Mouse (Mus musculus): ENCODE results near the gene Dpep3. TPM values are rescaled to one million over a fixed set of nuclear protein-coding genes. Genes with fewer than 3 reads are reported as not detected.
A peak's percentile ranks its signal among the peaks of the same experiment; 100 is the strongest.
"Not testable (repeated sequence)": the region's sequence is repeated elsewhere in the genome, so short reads cannot be mapped to it uniquely, and the experiment has no call there.

Dpep3 gene
- not detected for total RNA-seq (2021)
- 0.21 TPM in 1 of 2 replicates, not detected in the other for polyA plus RNA-seq (2012; rRNA removed)
- long read RNA-seq, result 0 reads

DNA sequence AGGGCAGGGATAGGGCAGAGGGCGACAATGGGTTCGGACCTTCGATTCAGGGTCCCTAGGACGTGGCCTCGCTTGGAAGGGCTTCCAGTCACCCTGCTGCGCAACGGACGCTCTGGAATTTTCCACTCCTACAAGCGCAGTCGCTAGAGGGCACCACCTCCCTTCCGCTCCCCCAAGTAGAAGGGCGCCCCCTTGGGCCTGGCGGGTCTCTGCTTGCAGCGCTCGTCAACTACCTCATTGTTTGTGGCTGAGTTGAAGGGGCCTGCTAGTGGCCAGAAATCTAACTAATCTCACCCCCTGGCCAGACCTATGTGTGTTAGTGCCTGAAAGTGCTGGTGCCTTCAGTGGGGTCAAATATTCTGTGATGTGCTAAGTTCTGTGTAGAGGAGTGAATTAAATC, at the start of gene Dpep3:
TSS of gene Dpep3 (minus strand) at position 105 of the 400 bp plus-strand sequence.
- no peak for DNase-seq

DNA sequence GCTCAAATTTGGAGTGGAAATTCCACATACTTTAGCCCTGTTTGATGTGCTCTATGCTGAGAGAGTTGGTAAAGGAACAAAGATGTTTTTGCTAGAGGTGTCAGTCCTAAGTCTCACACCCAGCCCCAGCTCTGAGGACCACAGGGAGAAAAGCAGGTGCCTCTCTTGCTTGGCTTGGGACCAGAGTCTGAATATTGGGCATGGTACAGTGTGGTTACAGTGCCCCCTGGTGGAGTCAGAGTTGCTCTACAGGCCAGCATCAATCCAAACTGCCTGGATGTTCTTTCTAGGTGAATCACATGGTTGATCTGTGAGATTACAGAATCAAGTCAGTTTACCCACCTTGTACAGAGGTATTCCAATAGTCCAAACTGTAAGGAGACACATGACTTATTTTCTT, 43.3 kb upstream of the Dpep3 start:
- DNase-seq, result peak; percentile 73

DNA sequence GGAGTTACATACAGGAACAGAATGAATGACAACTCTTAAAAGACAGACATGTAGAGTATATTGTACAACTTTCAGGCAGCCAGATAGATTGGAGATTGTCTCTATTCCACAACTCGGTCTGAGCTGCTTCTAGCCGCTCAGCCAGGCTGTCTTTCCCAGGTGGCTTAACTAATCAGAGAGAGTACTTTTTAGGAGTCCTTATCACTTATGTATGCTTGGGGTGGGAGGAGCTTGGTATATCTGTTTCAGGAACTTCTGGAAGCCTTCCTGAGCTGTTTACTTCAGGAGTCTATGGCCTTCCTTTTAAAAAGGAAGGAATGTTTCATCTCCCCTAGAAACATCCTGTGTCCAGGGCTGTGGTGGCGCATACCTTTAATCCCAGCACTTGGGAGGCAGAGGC, 38.8 kb upstream of the Dpep3 start:
- no peak for DNase-seq

DNA sequence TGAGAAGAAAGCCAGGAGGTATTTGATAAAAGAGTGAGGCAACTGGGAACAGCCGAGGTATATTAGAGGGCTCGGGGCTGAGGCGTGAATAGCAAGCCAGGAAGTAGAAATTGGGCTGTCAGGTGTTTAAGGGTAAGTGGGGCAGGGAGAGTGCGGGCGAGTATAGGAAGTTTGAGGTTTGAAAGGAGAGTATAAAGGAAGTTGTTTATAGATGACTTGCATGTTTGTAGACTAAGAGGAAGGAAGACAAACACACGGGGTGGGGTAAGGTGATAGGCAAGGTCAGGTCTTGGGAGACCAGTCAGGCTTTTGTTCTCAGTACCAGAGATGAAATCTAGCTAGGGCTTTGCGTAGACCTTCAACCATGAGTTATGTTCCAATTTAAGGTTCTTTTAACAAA, 37.9 kb upstream of the Dpep3 start:
- no peak for DNase-seq

DNA sequence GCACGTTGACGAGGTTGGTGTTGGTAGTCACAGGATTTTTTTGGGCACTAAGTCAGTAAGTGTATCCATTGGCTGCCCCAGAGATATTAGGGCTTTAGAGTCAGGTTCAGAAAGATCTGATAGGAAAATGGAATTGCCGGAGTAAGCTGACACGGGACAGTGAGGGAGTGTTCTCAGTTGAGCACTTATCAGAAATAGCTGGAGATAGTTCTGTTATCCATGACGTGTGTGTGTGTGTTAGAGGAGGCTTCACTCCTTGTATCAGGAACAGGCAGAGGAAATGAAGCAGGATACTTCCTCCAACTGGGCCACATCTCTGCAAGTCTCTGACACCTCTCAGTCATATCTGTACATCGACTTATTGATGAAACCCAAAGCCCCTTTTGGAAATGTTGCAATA, 37.1 kb upstream of the Dpep3 start:
- no peak for DNase-seq

DNA sequence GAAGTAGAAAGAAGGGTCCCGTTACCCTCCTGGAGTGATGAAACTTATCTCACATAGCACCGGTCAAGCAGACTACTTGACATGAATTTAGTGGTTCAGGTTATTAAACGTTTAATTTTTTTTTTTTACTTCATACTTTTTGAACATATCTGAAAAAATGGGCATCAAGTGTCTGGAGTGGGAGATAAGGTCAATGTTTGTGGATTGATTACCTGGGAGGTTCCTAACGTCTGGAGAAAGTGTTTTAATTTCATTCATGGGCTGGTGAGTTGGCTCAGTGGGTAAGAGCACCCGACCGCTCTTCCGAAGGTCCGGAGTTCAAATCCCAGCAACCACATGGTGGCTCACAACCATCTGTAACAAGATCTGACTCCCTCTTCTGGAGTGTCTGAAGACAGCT, 33.0 kb upstream of the Dpep3 start:
- not testable (repeated sequence) for DNase-seq

DNA sequence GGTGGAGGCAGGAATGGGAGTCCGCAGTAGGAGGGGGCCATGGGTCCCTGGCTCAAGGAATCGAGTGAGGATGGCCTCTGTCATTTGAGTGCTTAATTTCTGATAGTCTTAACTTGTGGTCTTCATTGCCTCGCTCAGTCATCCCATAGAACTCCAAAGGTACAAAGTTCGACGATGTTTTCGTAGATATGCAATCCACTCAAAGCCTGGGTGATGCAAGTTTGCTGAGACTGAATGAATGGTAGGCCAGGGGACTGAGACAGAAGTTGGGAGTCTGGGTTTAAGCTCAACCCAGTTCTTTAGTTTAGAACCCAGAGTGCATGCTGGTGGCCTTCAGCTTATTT, 32.4 kb upstream of the Dpep3 start, which contains the start of gene Ddx28:
TSS of gene Ddx28 (minus strand) at position 240 of the 344 bp plus-strand sequence.
- DNase-seq, result no peak

DNA sequence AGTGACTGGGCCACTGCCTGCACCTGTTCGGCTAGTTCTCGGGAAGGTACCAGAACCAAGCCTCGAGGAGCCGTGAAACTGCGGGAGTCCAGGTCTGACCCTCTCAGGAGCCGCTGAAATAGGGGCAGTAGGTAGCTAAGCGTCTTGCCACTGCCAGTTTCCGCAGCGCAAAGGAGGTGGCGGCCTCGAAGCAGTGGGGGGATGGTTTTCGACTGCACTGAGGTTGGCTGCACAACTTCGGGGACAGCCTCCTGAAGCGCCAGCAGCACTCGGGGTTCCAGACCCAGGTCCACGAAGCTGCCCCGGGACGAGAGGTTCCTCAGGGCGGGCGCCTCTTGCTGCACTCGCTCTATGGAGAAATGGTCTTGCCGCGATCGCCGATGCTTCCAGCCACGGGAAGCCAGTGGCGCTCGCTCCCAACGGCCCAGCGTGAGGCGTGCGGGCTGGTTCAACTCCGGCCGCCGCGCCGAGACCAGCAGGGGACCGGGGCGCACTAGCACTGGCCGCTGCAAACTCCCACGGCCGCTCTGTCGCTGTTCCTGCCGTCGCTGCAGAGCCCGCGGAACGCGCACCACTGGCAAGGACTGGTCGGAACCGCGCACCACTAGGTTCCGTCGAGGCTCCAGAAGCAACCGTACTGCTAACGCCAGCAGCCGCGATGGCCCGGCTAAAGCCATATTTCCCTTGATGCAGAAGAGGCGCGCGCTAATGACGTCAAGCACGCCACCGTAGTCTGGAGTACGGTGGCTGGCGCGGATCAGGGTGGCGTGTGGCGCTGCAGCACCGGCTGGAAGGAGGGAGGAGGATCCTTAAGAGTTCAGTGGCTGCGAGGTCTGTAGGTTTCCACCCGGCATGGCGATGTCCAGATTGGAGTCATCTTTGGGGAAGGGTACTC, 31.8 kb upstream of the Dpep3 start:
- DNase-seq, result peak; percentile 95

DNA sequence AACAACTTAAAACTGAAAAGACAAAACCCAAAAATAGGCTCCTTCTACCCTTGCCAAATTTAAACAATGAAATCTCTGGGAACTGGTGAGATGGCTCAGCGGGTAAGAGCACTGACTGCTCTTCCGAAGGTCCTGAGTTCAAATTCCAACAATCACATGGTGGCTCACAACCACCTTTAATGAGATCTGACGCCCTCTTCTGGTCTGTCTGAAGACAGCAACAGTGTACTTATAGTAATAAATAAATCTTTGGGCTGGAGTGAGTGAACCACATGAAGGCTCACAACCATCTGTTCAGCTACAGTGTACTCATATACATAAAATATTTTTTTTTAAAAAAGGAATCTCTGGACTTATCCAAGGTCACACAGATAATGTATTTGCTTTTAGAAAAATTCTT, 28.7 kb upstream of the Dpep3 start:
- not testable (repeated sequence) for DNase-seq

DNA sequence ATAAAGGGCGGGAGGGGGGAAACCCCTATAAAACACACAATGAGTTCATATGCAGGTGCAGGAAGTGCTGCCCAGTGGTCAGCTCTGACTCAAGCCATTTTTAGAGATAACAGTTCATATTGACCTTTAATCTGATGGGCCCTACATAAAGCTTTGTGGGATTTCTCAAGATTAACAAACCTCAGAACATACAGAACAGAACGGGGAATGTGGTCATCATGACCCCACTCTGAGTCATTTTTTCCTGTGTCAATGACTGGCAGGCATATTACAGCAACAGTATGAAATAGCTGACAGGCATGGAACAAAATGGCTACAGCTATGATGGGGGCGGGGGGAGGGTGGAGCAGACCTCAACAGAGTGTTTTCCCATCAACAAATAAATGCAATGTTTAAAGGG, 27.9 kb upstream of the Dpep3 start:
- DNase-seq, result peak; percentile 34

DNA sequence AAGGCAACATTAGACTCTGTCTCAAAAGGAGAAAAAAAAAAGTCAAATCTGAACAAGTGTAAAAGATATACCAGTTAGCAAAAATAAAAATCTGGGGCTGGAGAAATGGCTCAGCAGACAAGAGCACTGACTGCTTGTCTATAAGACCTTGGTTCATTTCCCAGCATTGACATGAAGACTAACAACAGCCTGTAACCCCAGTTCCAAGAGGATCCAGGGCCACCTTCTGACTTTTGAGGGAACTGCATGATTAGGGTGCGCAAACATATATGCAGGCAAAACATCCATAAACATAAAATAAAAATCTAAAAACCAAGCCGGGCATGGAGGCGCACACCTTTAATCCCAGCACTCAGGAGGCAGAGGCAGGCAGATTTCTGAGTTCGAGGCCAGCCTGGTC, 27.2 kb upstream of the Dpep3 start:
- DNase-seq, result no peak

DNA sequence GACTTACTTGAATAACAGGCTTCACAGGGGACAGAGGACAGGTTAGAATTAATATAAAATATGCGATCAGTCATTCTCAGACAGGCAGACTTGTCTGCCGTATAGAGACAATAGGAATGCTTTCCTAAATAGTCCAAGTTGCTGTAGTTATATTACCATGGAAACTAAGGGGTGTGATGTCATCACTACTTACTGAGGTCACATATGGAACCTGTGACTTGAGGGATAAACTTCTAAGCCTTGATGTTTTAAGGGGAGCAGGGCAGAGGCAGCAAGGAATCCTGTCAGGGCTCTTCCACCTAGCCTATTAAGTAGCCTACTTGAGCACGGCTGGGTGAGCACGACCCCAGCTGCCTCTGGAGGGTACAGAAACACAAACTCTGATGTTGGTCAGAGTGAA, 26.6 kb upstream of the Dpep3 start, which contains the start of gene Dpep2nb:
TSS of gene Dpep2nb (minus strand) at position 101 of the 400 bp plus-strand sequence.
- DNase-seq, result no peak

DNA sequence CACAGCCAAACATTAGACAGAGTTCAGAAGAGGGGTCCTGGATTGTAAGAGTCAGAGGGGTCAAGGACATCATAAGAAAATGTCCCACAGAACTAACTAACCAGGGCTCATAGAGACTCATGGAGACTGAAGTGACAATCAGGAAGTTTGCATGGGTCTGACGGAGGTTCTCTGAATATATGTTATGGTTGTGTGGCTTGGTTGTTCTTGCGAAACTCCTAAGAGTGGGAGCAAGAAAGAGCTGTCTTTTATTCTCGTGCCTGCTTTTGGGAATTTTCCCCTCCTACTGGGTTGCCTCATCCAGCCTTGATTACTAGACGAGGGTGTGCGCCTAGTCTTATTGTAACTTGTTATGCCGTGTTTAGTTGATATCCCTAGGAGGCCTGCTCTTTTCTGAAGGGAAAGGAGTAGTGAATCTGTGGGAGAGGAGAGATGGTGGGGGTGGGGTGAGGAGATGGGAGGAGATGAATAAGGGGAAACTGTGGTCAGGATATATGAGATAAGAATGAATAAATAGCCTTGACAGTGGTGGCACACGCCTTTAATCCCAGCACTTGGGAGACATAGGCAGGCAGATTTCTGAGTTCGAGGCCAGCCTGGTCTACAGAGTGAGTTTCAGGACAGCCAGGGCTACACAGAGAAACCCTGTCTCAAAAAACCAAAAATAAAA, 25.4 kb upstream of the Dpep3 start:
- no peak for DNase-seq

DNA sequence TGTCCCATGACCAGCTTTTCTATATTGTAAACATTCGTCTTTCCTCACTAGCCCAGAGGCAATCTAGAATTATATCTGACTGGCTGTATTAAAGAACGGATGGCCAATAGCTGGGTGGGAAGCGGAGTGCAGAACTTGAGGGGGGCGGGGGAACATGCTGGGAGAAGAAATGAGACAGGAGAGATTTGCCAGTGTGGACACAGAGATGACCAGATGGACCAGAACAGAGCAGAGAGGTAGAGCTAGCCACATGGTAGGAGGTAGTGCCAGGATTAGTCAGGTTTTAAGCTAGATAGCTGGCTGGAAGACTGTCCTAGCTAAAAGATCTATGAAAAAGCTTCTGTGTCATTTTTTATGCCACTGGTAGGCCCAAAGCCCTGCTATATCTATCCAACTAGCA, 22.7 kb upstream of the Dpep3 start:
- DNase-seq, result no peak

DNA sequence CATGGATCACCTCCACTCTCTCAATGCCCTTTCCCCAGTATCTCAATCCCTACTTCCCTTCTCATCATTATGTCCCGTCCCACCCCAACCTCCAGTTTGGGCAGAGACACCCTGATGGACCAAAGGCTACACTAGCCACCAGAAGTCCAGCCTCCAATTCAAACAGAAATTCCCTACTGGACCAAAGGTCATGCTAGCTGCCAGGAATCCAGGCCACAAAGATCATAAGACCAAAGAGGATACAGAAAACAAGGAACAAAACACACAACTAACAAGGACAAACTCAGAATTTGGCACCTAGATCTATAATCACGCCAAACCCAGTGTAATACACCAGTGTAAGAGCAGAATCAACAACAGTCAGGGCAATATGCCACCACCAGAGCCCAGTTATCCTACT, 19.7 kb upstream of the Dpep3 start:
- no peak for DNase-seq

DNA sequence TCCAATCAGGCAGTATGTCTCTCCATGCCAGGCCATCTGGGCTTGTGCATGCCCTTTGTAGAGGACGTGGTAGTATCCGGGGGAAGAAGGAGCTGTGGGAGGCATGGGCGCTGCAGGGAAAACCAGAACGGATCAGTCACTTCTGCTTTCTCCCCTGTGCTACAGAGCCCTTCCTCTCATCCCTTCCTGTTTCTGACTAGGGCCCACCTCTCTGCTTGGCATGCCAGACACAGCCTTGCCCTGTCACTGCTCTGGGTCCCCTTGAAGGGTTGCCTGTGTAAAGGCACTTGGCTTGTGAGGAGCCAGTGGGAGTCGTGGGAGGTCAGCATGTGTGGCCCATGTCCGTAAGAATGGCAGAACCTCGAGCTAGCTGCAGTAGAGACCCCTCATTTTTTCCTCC, 17.1 kb upstream of the Dpep3 start:
- no peak for DNase-seq

DNA sequence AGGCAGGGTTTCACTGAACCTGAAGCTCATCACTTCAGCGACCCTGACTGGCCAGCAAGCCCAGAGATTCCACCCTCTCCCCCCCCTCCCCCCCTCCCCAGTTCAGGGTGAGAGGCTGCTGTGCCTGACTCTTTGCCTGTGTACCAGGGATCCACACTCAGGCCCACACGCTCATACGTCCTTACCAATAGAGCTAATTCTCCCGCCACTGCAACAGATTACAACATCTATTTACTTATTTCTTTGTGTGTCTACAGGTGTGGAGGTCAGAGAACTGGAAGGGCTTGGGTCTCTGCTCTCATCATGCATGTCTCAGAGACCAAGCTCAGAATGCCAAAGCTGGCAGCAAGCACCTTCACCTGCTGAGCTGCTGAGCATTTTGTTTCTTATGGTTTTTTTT, 14.0 kb upstream of the Dpep3 start:
- DNase-seq, result no peak

DNA sequence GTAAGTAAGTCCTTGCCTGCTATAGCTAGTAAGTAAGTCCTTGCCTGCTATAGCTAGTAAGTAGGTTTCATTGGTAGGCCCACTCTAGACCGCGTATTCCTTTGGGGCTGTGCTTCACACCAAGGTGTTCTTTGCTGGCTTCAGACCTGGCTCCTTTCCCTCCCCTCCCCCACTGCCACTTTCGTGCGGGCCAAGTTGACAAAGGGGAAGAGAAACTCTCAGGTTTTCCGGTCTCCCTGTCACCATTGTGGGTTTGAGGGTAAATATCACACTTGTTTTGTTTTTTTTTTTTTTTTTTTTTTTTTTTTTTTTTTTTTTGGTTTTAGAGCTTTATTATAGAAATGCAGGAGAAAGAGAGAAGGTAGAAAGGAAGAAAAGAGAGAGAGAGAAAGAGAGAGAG, 13.3 kb upstream of the Dpep3 start:
- DNase-seq, result no peak

DNA sequence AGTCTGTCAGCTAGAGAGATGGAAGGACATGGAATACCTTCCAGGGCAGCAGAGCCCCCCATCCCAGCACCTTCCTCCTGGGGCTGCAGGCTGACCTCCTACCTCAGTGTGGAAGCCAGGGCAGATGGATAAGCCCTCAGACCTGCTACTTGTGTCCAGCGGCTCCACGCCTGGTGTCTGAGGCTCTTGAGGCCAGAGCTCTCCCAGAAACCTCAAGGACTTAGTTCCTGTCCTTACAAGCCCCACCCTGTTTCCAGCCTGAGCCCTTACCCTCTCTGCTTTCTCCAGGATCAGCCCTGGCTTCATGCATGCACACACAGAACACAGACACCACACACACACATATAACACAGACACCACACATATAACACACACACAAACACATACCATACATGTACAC, 12.3 kb upstream of the Dpep3 start:
- DNase-seq, result no peak

DNA sequence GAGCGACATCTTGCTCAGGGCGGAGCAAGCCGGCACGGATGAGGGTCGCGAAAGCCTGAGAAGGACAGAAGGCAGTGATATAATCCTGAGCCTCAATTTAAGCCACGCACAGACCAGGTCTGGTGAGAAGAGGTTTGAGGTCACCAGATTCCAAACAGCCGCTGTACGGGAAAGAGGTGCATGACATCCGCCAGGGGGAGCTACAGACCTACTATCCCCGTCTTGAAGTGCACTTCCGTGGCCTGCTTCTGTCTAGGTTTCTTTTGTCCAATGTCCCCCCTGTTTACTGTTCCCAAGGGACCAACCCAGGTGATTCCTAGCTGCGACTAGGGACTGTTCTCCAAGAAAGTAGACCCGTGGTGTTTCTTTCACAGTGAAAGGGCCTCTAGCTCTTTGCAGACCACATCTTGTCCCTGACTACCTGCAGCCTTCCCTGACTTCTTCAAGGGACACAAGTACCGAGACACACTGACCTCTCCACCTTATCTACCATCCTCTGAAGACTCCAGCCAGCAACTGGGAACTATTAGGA, 11.7 kb upstream of the Dpep3 start, which contains the start of gene Dus2:
TSS of gene Dus2 (plus strand) at position 482 of the 532 bp plus-strand sequence.
- peak; percentile 80 for DNase-seq

DNA sequence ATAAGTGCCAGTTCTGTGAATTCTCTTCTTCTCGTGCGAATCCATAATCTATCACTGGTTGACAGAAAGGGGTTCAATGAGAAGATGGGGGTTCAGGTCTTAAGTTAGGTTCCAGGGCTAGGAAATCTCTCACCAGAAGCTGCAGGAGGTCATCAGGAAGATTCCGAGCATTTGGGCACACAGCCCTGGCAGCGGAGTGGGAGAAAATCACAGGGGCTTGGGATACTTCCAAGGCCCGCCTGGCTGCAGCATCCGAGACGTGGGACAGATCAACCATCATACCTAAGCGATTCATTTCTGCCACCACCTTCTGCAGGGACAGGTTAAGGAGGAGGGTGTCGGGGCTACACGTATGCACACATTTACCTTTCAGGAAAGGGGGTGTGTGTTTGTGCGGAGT, 9.3 kb upstream of the Dpep3 start:
- no peak for DNase-seq

DNA sequence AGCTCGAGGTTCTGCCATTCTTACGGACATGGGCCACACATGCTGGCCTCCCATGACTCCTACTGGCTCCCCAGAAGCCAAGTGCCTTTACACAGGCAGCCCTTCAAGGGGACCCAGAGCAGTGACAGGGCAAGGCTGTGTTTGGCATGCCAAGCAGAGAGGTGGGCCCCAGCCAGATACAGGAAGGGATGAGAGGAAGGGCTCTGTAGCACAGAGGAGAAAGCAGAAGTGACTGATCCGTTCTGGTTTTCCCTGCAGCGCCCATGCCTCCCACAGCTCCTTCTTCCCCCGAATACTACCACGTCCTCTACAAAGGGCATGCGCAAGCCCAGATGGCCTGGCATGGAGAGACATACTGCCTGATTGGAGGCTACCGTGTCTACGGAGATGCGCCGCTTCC, 4.2 kb upstream of the Dpep3 start:
- DNase-seq, result not testable (repeated sequence)

DNA sequence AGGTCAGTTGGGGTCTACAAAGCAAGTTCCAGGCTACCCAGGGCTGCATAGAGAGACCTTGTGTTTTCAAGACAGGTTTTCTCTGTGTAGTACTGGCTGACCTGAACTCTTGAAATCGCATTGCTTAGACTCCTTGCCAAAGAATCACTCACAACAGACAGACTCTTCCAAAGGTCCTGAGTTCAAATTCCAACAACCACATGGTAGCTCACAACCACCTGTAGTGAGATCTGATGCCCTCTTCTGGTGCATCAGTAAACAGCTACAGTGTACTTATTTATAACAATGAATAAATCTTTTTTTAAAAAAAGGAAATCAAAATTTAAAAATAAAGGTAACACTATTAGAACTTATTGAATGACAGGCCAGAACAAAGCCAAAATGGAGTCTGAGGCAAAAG, 1.9 kb upstream of the Dpep3 start:
- no peak for DNase-seq

Measured in adrenal gland, adult 2 months (tissue).